Mouse (Mus musculus): Measurements from ENCODE around the gene Ttyh3.

- TF ChIP-seq CTCF (IDR thresholded peaks at IDR 0.05; ENCODE audit: control insufficient read depth, insufficient read depth, low read length): no peak
- no peak for TF ChIP-seq POLR2A (IDR thresholded peaks at IDR 0.05; ENCODE audit: borderline replicate concordance, control insufficient read depth, low read depth, low read length)
Measured at GRCm38 (mm10) chr5:140645454-140645853, 3.4 kb downstream of the Ttyh3 start.
